Mouse (Mus musculus): ENCODE measurements at regions not wholly inside any gene's neighbourhood (a gene's known extent, or its start where the extent isn't known, plus 50 kb on each side); places are given as distances from the start of the nearest gene placed in this dataset.

DNA sequence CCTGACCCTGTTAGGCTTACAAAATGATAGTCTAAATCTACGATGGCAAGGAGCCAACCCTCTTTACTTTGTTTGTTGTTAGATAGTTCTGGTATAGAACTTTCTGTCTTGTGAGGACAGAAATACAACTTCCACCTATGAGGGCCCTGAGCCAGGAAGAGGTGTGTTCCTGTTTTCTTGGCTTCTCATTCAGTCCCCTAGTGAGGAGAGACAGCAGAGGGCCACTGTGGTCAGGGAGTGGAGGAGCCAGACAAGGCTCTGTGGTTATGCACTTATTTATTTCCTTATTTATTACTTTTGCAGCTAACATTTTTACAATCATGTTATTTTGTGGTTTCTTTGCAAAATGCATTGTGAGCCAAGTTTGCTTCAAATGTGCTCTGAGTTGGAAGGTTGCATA, 202.9 kb upstream of the Tprg start:
- no peak overlapping the region for H3K27ac ChIP-seq (ENCODE audit: insufficient read depth, low read length)
- H3K4me3 ChIP-seq (ENCODE audit: insufficient read depth, low read length), result no peak overlapping the region
- no peaks in the 10 kb centered on the region for H3K4me1 ChIP-seq (ENCODE audit: control insufficient read depth, insufficient read depth, low read length)
- TF ChIP-seq POLR2A (IDR thresholded peaks at IDR 0.05; ENCODE audit: low read depth, low read length) (no peak), CTCF (IDR thresholded peaks at IDR 0.05; ENCODE audit: borderline replicate concordance, insufficient read depth, low read length) (no peak)

DNA sequence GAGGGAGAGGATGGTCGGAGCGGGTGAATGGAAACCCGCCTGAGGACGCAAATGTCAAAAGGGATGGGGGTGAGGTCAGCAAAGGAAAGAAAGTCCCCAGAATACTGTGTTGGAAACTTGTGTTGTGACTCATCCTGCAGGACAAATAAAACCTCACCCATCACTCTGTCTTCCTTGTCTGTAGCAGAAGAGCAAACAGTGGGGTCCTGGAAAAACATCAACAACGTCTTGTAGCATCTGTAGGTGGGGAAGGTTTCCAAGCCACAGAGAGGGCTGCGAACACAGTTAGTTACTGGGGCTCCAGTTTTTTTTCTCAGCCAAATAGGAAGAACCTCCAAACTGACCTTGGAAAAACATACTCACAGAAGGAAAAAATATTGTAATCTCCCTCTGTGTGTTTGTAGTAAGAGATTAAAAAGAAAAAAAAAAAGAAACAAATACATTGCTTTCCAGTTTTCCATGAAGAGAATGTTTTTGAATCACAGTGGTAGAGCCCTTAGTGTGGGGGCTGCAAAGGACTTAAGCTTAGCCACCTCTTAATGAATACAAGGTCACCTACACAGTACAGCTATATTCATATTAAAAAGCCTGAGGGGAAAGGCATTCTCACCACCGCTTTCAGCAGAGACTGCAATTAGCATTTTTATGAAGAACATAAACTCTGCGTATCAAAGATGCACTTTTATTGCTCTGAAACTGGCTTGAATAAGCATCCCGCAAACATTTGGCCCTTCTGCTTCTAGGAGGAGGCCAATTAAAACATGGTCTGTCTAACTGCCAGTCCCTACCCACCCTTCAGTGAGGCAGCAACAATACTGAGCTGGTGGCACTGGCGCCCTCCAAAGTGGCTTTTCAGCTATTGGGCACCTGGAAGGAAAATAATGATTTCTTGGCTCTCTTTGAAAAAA, 198.6 kb upstream of the Tprg start:
- Histone ChIP-seq H3K4me1 (ENCODE audit: control insufficient read depth, insufficient read depth, low read length) (no peaks in the 10 kb centered on the region), H3K4me3 (ENCODE audit: insufficient read depth, low read length) (no peak overlapping the region), H3K27ac (ENCODE audit: insufficient read depth, low read length) (no peak overlapping the region)
- no peak for TF ChIP-seq CTCF (IDR thresholded peaks at IDR 0.05; ENCODE audit: borderline replicate concordance, insufficient read depth, low read length)
- TF ChIP-seq POLR2A (IDR thresholded peaks at IDR 0.05; ENCODE audit: low read depth, low read length), result no peak

DNA sequence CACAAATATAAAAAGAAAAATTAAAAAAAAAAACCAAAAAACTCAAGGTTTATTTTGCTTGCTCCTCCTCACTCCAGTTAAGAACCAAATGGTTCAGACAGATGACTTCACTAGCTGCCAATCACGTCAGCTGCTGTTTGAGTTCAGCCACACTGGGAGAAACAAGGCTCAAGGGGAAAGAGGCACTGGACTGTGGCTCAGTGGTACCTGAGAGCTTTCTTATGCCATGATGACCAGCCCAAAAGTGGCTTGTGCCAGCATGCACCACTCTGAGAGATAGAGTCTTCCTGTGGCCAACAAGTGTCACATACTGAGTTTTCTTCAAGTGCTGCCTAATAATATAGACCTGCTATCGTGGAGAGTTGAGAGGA, 198.0 kb upstream of the Tprg start:
- Histone ChIP-seq H3K4me3 (ENCODE audit: insufficient read depth, low read length) (no peak overlapping the region), H3K27ac (ENCODE audit: insufficient read depth, low read length) (no peak overlapping the region), H3K4me1 (ENCODE audit: control insufficient read depth, insufficient read depth, low read length) (no peaks in the 10 kb centered on the region)
- TF ChIP-seq CTCF (IDR thresholded peaks at IDR 0.05; ENCODE audit: borderline replicate concordance, insufficient read depth, low read length), result no peak
- TF ChIP-seq POLR2A (IDR thresholded peaks at IDR 0.05; ENCODE audit: low read depth, low read length), result no peak

GRCm38 (mm10) chr16:25104165-25104564, 182.5 kb upstream of the Tprg start:
- no peak overlapping the region for H3K4me3 ChIP-seq (ENCODE audit: insufficient read depth, low read length)
- no peak for TF ChIP-seq POLR2A (IDR thresholded peaks at IDR 0.05; ENCODE audit: low read depth, low read length)
- TF ChIP-seq CTCF (IDR thresholded peaks at IDR 0.05; ENCODE audit: borderline replicate concordance, insufficient read depth, low read length), result no peak
- H3K4me1 ChIP-seq (ENCODE audit: control insufficient read depth, insufficient read depth, low read length), result no peaks in the 10 kb centered on the region
- no peak overlapping the region for H3K27ac ChIP-seq (ENCODE audit: insufficient read depth, low read length)

DNA sequence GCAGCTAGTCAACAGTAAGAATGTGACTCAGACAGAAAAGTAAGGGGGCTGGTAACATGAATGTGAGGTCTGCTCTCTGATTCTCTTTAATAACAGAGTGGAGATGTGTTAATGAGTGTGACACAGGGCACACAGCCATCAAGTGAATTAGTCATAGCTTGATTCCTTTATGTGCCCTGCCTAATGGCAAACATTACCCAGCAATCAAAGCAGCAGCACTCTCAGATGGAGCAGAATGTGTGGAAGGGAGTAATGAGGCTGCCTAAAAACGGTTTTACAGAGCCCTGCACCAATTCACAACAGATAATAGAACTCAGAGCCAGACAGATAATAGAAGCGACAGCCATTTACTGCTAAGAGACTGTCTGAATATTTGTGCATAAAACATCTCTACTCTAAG, 182.0 kb upstream of the Tprg start:
- no peak overlapping the region for H3K4me3 ChIP-seq (ENCODE audit: insufficient read depth, low read length)
- TF ChIP-seq CTCF (IDR thresholded peaks at IDR 0.05; ENCODE audit: borderline replicate concordance, insufficient read depth, low read length), result no peak
- no peak for TF ChIP-seq POLR2A (IDR thresholded peaks at IDR 0.05; ENCODE audit: low read depth, low read length)
- H3K27ac ChIP-seq (ENCODE audit: insufficient read depth, low read length), result no peak overlapping the region
- H3K4me1 ChIP-seq (ENCODE audit: control insufficient read depth, insufficient read depth, low read length), result no peaks in the 10 kb centered on the region

GRCm38 (mm10) chr16:25140164-25140563, 146.5 kb upstream of the Tprg start:
- no peak overlapping the region for H3K27ac ChIP-seq (ENCODE audit: insufficient read depth, low read length)
- TF ChIP-seq POLR2A (IDR thresholded peaks at IDR 0.05; ENCODE audit: low read depth, low read length) (no peak), CTCF (IDR thresholded peaks at IDR 0.05; ENCODE audit: borderline replicate concordance, insufficient read depth, low read length) (no peak)
- peaks cover 2% of the 10 kb centered on the region; the same call in 1 of the 2 replicates for H3K4me1 ChIP-seq (ENCODE audit: control insufficient read depth, insufficient read depth, low read length)
- H3K4me3 ChIP-seq (ENCODE audit: insufficient read depth, low read length), result no peak overlapping the region

DNA sequence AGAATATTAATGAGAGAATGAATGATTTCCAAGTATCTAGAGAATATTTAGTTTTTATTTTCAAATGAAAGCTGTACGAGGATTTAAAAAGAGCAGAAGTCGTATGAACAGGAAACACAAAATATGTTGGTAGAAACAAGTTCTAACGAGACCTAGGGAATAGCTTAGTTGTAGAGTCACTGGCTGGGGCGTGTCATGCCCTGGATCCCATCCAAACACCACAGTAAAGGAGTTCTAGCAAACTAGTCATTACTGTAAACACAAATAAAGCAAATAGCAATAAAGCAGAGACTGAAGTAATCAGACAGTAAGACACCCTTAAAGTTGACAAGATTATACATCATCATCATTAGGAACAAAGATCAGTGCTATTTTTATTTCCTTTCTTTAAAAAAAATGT, 139.1 kb upstream of the Tprg start:
- no peak for TF ChIP-seq CTCF (IDR thresholded peaks at IDR 0.05; ENCODE audit: borderline replicate concordance, insufficient read depth, low read length)
- no peak for TF ChIP-seq POLR2A (IDR thresholded peaks at IDR 0.05; ENCODE audit: low read depth, low read length)
- H3K4me3 ChIP-seq (ENCODE audit: insufficient read depth, low read length), result no peak overlapping the region
- H3K27ac ChIP-seq (ENCODE audit: insufficient read depth, low read length), result no peak overlapping the region
- no peaks in the 10 kb centered on the region for H3K4me1 ChIP-seq (ENCODE audit: control insufficient read depth, insufficient read depth, low read length)

- Histone ChIP-seq H3K4me1 (ENCODE audit: control insufficient read depth, insufficient read depth, low read length) (no peaks in the 10 kb centered on the region), H3K27ac (ENCODE audit: insufficient read depth, low read length) (no peak overlapping the region), H3K4me3 (ENCODE audit: insufficient read depth, low read length) (no peak overlapping the region)
- TF ChIP-seq CTCF (IDR thresholded peaks at IDR 0.05; ENCODE audit: borderline replicate concordance, insufficient read depth, low read length) (no peak), POLR2A (IDR thresholded peaks at IDR 0.05; ENCODE audit: low read depth, low read length) (no peak)
These were observed 137.4 kb upstream of the Tprg start for GRCm38 (mm10) chr16:25149186-25149585.

DNA sequence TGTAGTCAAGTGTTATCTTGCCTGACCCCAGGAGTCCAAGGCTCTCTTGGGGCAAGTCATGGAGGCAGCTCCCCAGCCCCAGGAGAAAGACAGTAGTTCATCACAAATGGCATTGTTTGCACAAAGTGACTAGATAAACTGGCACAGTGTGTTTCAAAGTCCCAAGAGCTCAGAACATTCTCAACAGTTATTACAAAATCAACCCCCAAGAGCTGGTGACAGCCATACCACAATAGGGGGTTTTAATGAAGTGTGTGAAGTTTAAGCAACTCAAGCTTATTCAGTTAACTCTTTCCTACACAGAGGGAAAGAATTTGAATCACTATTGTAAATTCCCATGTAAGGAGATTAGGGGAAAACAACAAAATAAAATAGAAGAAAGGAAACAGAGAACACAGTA, 109.7 kb upstream of the Tprg start:
- no peak overlapping the region for H3K4me3 ChIP-seq (ENCODE audit: insufficient read depth, low read length)
- TF ChIP-seq POLR2A (IDR thresholded peaks at IDR 0.05; ENCODE audit: low read depth, low read length) (no peak), CTCF (IDR thresholded peaks at IDR 0.05; ENCODE audit: borderline replicate concordance, insufficient read depth, low read length) (no peak)
- no peaks in the 10 kb centered on the region for H3K4me1 ChIP-seq (ENCODE audit: control insufficient read depth, insufficient read depth, low read length)
- no peak overlapping the region for H3K27ac ChIP-seq (ENCODE audit: insufficient read depth, low read length)

- no peak for TF ChIP-seq POLR2A (IDR thresholded peaks at IDR 0.05; ENCODE audit: low read depth, low read length)
- TF ChIP-seq CTCF (IDR thresholded peaks at IDR 0.05; ENCODE audit: borderline replicate concordance, insufficient read depth, low read length), result no peak
- no peak overlapping the region for H3K27ac ChIP-seq (ENCODE audit: insufficient read depth, low read length)
- no peak overlapping the region for H3K4me3 ChIP-seq (ENCODE audit: insufficient read depth, low read length)
- no peaks in the 10 kb centered on the region for H3K4me1 ChIP-seq (ENCODE audit: control insufficient read depth, insufficient read depth, low read length)
These were observed 108.6 kb upstream of the Tprg start for GRCm38 (mm10) chr16:25178055-25178454.

Data from embryonic fibroblast, embryonic 13.5 days (primary cell).